Mouse (Mus musculus): ENCODE results near the gene Mrpl1. TPM values are rescaled to one million over a fixed set of nuclear protein-coding genes. Genes with fewer than 3 reads are reported as not detected.

Gene Mrpl1
- polyA plus RNA-seq, 1 experiment = 3.5 TPM

GRCm38 (mm10) chr5:96309566-96309965 lies 100.3 kb downstream of the Mrpl1 start:
- DNase-seq (ENCODE audit: low read depth) = no peak

GRCm38 (mm10) chr5:96311677-96312076 lies 102.4 kb downstream of the Mrpl1 start:
- DNase-seq (ENCODE audit: low read depth) = no peak

Other genes starting within 250 kb of the Mrpl1 start
- gene Cnot6l, start 45.3 kb upstream of the Mrpl1 start, polyA plus RNA-seq (2012; rRNA removed) = 10.3 and 15.1 TPM in 2 replicates
- gene Fras1, start 164.5 kb downstream of the Mrpl1 start, polyA plus RNA-seq (2012; rRNA removed) = 1.7 and 2.2 TPM in 2 replicates

Data from gonadal fat pad, adult 2 months (tissue).